Mouse (Mus musculus): Measurements from ENCODE around the gene Btnl10. TPM values are rescaled to one million over a fixed set of nuclear protein-coding genes. Genes with fewer than 3 reads are reported as not detected.

Gene Btnl10
- total RNA-seq (2021), result not detected

DNA sequence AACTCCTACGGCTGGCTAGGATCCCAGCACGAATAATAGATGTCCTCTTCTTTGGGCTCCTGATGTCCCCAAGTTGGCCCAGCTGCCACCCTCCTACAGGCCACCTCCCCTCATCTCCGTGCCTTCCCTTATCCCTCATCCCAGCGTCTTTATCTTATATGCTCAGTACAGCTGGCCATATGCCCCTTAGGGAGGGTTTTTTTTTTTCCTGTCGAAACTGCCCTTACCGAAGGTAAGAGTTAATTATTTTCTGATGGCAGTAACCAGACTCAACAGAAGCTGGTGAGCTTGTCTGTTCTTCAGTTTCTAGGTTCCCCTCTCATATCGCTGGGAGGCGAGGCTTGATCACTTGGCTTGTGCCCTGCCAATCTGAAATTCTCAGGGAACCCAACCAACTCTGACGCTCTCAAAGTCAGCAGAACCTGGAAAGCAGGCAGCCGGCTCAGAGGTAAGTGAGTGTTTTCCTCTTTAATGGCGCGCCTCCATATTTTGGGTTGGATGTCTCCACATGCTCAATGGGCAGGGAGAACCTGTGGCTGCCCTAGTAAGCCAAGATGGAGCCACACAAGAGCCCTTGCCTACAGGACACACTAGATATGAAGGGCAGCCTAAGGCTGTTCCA, at the start of gene Btnl10:
Gene Btnl10, plus strand, starts transcription at position 164 of the 622 bp plus-strand sequence.
- DNase-seq, result no peak
- intact Hi-C loops (cut with DNase I), result no loop called here

DNA sequence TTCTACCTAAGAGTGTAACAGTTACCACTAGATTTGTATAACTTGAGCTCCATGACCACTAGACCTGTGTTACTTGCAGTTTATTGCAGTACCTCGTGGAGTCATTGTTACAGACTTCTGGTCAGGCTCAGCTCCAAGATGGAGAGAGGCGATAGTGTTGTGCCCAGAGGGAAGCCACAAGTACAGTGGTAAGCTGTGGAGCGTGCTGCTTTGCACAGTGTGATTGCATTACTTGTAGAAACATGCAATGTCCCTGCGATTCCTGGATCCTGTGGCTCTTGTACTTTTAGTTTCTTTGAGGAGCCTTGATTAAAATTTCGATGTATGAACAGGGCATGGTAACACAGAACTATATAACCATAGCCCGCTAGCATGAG, 49.8 kb upstream of the Btnl10 start:
- intact Hi-C loops (cut with DNase I), result no loop called here
- no peak for DNase-seq

DNA sequence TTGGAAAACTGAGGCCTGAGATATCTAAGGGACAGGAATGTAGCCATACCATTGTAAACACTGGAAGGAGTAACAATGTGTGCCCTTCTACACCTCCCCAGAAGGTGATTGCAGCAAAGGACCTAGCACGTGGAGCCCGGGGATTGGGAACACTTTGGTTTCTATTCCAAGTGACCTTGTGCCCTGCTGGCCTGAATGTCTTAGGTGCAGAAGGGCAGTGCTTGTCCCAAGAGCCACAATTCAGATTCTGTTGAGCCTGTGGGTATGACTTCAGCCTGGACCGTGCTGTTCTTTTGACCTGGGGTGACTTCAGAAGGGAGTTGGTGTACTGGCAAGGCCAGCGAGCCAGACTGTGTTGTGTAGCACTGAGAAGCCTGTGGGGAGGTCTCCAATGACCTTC, 46.7 kb upstream of the Btnl10 start:
- no peak for DNase-seq
- intact Hi-C loops (cut with DNase I), result no loop called here

DNA sequence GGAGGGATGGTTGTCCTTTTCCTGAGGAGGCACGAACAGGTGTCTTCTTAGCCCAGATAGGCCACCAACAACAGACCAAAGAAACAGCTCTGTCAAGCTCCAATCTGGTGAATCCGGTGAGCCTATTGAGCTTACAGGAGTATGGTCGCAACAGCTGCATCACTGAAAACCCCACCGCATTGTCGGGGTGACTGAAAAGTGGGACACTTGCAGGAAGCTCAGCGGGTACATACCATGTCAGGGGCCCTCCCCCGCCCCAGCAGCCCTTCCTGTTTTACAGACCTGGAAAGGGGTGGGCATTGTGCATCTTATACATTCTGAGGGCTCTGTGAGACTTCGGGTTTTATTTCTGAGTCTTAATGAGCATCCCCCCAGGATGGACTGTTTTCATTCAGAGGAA, 34.0 kb upstream of the Btnl10 start:
- intact Hi-C loops (cut with DNase I), result no loop called here
- DNase-seq, result no peak

DNA sequence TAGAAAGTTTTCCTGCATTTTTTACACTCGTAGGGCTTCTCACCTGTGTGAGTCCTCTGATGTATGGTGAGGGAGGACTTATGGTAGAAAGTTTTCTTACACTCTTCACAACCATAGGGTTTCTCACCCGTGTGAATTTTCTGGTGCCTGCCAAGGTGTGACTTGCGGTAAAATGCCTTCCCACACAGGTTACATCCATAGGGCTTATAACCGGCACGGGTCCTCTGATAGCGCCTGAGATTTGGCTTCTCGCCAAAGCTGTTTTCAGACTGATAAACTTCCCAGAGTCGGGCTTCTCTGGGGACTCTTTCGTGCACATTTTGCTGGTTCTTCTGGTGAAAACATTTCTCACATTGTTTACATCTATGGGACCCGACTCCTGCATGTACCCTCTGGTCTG, 27.2 kb upstream of the Btnl10 start:
- intact Hi-C loops (cut with DNase I), result no loop called here
- DNase-seq, result no peak

DNA sequence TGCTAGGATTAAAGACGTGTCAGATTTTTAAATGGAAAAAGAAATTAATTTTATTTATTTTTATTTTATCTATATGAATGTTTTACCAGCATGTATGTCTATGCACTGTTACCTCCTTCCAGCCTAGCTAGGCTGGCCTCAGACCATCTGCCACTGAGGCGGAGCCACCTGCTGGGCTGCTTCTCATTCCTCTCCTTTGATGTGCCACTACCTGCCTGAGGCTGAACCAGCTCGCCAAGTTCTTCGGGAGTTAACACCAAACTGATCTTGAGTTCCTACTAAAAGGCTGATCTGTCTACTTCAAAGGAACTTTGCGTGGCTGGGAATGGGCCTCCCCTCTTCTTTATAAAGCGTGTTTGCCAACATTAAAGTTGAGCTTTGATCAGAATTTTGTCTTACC, 23.3 kb upstream of the Btnl10 start:
- DNase-seq, result no peak
- intact Hi-C loops (cut with DNase I), result no loop called here

DNA sequence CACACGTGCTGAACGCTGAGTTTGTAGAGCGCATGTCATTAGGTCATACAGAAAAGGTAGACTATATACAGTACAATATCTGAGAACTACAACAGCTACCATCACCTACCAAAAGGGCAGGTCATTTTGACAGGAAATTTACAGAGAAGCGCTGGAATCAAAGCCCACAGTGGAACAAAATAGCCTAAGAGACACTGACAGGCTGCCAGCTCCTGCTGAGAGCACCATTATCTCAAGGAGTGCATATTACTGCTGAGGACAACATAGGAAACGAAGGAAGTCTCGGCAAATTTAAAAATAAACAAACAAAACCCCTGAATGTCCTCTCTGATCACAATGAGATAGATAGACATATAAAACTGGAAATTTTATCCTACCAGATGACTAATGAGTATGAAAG, 20.2 kb upstream of the Btnl10 start:
- intact Hi-C loops (cut with DNase I), result no loop called here

DNA sequence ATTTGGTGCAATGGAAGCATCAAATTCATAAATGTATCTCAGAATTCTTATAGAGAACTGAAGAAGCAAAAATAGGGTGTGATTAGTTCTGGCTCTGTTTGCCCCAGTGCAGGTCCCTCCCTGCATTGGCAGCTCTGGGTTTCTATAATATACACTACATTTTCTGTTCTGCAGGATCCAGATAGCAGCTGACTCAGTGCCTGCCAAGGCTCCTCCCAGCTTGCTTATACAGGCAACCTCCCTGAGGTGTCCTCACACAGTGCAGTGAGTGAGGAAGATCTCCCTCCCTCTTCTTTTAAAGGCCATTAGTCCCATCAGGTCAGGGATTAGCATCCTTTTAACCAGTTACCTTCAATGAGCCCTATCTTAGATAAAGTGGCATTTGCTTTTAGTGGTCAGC, 16.6 kb upstream of the Btnl10 start:
- no peak for DNase-seq
- intact Hi-C loops (cut with DNase I), result no loop called here

More for the DNA sequence above, 20.2 kb upstream of the Btnl10 start:
- DNase-seq, result no peak

DNA sequence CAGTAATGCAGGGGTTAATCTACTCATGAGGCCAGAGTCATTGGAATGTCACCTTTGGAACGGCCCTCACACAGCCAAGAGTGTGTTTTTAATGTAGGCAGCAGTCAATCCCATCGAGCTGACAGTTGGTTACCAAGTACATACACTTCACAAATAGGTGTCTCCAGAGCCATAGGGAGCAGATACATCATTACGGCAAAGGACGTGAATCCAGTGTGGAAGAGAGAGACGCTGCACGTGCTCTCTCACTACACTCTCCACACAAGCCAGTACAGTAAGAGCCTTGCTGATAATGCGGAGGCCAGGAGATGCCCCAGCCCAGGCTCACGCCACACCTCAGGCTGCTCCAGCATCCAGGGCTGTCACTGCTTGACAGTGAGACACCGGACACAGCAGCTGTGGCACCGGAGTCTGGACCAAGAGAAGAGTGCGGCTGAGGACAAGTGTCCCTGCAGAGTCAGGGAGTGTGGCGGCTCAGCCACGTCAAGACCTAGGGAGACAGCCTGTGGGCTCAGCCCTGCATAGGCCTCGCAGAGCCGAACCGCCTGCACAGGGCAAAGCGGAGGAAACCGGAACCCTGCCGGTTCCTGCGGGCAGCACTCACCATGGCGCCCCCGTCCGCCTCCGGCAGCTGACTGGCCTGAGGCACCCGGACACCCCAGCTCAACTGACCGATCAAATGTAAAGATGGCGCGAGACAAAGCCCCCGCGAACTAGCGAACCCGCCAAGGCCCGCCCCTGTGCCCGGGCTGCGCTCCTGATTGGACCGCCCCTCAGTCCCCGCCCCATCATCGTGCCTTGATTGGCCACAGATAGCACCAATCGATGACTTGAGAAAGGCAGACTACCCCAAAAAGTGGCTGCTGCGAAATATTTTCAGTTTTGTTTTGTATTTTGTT, 13.9 kb upstream of the Btnl10 start, which contains the start of gene Zfp39:
Gene Zfp39, minus strand, starts transcription at position 715 of the 899 bp plus-strand sequence.
- intact Hi-C loops (cut with DNase I), result no loop called here
- DNase-seq, result peak; percentile 98 to 99

DNA sequence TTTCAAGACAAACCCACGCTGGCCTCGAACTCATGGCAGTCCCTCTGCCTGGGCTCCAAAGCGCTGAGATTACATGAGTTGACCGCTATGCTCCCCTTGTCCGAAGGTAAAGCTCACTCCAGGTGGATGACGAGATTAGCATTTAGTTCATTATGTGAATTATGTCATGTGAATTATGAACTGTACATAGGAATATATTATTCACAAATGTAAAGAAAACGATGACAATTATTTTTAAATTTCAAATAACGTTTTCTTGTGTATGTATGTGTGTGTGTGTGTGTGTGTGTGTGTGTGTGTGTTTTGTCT, 13.3 kb upstream of the Btnl10 start:
- DNase-seq, result no peak
- intact Hi-C loops (cut with DNase I), result no loop called here

DNA sequence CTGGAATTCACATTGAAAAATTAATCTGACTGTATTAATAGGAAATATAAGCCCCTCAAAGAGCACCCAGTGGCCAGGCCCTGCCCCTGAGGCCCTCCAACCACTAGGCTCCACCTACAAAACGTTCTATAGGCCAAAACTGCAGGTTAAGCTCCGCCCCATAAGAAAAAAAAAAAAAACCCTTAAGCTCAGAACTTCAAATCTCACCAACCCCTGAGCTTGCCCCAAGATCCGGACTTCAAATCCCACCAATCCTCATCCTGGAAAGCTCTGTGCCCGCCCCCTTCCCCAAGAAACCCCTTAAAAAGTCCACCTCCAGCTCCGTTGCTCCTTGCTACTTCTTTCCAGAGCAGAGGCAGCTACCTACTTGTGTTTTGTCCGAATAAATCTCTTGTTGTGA, 12.9 kb upstream of the Btnl10 start:
- peak; percentile 14 to 15 for DNase-seq
- intact Hi-C loops (cut with DNase I), result no loop called here

DNA sequence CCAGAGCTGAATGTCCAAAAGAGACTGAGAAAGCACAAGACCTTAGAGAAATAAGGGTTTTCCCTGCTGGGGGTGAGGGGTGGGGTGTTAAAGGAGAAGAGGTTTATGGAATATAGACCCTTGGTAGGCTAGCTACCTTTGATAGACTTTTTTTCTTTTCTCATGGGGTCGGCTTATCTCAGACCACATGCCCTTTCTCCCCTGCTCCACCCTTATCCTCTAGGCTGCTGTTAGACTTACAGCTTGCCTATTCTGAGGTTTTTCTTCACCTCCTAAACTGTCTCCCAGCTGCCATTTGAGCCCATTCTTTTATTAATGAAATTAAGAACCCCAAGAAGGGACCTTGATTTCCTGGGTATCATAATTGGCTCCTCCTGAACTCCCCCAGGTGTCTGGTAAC, 3.9 kb upstream of the Btnl10 start:
- no peak for DNase-seq
- intact Hi-C loops (cut with DNase I), result no loop called here

DNA sequence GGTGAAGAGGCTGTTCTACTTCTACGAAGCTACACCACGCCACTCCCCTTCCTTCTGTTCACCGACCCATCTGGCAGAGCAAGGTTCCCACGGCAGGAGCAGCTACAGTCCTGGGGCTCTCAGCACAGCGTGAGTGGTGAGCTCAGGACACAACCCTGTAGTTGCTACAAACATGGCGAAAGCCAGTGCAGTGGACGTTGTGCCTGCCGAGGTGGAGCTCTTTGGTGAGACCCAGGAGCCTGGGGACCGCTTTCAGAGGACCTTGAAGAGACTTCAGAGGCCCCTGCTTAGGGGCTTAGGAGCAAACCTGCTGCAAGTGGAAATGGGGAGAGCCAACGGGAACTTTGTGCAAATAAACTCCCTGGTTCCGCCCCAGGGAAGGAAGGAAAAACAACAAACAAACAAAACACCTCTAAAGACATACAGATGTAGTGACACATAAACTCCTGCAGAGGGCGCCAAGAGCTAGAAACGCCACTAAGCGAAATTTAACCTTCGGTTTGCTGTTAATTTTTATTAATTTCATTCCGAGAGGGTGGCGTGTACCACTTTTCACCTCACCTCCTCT, 3.2 kb upstream of the Btnl10 start:
- intact Hi-C loops (cut with DNase I), result no loop called here

DNA sequence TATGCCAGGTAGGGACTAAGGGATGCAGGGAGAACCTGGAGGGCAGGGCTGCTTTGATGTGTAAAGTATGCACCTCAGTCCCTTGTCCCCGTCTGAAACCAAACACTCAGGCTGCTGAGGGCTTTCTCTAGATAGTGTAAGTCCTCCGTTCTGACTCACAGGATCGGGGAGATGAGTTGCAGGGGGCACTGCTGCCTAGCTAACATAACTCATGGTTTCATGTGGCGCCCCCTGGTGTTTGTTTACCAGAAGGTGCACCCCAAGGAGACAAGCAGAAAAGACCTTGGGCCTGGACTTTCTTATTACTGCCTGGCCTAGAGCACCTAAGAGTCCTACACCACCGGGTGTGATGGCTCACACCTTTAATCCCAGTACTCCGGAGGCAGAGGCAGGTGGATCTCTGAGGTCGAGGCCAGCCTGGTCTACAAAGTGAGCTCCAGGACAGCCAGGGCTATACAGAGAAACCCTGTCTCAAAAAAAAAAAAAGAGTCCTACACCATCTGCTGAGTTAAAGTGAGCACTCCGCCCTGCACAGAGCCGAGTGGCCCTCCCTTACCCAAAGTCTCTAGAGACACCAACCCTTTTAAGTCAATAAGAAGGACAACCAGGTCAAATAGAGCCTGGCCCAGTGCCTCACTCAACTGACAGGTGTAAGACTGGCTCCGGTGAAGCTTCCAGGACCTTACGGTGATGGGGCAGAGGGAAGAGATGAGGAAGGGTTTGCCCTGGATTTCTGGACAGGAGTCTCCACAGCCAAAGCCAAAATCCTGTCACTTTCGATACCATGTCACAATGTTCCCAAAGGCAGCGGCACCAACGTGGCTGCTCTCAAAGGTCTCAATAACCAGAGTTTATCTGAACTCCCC, 596 bp upstream of the Btnl10 start:
- intact Hi-C loops (cut with DNase I), result no loop called here
- peak in 1 of 2 experiments; percentile 52 for DNase-seq

More for the DNA sequence above, 3.2 kb upstream of the Btnl10 start:
- peak; percentile 28 to 44 for DNase-seq

DNA sequence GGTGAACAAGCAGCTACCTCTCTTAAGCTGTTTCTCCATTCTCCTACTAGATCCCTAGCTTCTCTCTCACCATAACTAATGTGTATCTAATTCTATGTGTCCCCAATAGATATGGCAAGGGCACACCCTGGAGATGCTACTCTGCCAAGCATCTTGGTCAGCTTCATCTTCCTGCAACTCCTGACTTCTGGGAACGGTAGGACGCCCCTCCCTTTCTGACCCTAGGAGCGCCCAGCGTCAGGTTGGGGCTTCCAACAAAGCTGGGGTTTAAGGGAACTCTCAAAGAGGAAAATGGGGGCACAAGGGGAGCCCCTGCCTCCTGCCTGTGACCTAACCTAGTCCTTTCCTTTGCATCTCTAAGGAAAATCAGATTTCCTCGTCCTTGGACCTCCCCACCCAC, 1.1 kb downstream of the Btnl10 start:
- intact Hi-C loops (cut with DNase I), result no loop called here
- no peak for DNase-seq

DNA sequence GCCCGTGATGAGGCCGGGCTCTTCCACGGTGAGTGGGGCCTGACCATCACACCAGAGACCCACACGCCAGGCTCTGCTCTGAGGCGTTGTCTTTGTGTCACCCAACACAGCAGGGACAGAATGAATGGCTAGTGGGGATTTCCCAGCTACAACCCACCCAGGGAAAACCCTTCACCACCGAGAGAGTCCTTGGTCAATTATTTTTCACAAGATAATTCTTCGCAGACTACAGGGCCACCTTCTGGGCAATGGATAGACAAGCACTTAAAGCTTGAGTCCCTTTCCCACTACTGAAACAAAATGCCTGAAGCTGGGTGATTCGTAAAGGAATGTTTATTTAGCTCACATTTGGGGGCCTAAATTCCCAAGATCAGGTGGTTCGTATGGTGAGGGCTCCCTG, 4.7 kb downstream of the Btnl10 start:
- no peak for DNase-seq
- intact Hi-C loops (cut with DNase I), result no loop called here

DNA sequence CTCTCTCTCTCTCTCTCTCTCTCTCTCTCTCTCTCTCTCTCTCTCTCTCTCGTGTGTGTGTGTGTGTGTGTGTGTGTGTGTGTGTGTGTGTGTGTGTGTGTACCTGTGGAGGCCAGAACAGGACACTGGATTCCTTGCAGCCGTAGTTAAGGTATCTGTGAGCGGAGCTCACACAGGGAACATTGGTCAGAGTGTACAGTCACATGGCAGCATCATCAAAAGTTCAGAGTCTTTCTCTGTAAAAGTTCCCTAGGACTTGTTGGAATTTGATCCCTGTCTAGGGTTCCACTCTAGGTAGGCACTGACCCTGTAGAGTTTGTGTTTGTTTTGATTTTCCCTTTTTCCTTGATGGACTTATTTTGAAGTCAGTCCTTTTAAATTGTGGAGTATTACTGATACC, 8.9 kb downstream of the Btnl10 start:
- no peak for DNase-seq
- intact Hi-C loops (cut with DNase I), result no loop called here

DNA sequence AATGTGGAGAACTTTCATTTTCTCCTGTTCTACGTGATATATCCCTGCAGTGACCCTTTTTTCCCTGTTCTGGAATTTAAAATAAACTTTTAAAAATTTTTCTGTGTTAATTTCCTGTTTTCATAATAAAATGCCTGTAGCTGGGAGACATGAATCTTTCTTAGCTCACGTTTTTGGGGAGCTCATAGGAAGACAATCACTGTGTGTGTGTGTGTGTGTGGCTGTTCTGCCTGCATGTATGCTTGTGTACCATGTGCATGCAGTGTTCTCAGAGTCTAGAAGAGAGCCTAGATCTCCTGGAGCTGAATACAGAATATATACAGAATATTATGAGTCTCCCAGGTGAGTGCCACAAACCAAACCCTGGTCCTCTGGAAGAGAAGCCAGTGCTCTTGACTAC, 9.3 kb downstream of the Btnl10 start:
- DNase-seq, result no peak
- intact Hi-C loops (cut with DNase I), result no loop called here

DNA sequence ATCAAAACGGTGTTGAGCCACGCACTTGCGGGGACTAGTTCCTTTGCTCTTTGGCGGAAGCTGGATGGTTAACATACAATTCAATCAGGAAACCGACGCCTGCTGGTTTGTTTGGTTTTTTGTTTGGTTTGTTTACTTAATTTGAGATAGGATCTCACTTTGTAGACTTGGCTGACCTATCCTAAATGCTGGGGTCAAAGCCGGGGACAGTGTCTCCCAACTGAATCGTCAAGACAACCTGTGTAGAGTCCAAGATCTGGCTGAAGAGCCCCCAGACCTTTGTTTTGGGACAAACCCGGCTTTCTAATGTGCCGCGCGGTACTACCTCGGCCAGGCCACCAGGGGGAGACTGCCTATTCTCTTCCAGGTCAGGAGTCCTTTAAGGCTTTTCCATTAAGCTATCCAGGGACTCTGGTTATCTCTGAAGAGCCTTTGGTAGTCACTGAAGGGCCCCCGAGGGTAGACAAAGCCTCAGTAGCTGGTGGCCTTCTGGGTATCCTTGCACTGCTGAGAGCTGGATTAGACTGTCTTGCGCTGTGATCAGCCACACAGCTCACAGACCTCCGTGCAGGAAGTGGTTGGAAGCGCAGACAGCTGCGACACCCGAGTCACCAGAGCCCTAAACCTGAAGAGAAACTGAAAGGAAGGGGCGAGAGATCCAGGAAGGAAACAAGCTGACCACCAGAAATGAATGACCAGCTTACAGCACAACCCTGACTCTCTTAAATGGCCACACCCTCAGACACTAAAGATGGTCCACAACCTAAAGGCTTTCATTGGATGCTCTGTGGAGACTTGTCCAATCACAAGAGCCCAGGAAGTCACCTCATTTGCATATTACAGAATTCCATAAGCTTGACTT, 10.3 kb downstream of the Btnl10 start:
- peak; percentile 63 to 64 for DNase-seq
- intact Hi-C loops (cut with DNase I), result loop anchor here (1.0 kb wide), 1 partner anchor 10 kb away; the partner anchor contains the start of gene Rnf187

DNA sequence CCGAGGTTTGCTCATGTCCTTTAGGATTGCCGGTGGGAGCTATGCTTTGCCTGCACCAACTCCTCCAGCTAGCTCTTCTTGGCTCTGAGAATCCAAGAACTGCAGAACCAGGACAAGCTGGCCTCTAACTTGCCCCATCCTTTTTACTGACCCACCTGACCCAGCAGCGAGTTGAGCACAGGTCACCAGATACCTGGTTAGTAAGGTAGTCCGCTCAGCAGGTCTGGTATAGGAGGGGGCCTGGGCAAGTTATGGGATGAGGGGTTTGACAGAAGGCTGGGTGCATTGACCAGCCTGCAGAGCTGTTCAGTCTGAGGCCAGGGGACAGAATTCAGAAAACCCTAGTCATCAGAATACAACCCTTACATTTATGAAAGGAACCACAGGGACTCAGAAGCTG, 11.3 kb downstream of the Btnl10 start:
- intact Hi-C loops (cut with DNase I), result no loop called here
- no peak for DNase-seq
